8 mouse cellular contexts compared by ENCODE assay signal in genomic region chr2:160646144-160646844, GRCm38 (mm10). TPM values are rescaled to one million over a fixed set of nuclear protein-coding genes. Genes with fewer than 3 reads are reported as not detected.
DNase-seq lines count a peak whose midpoint lies in the region; ATAC-seq and TF ChIP-seq lines count a peak whose summit lies in the region.

No protein-coding gene starts in this region.

- peaks cover 19% of the 10 kb centered on the region for H3K4me1 ChIP-seq in limb, embryonic 12.5 days (replicated peaks)
- peaks cover 20% of the 10 kb centered on the region for H3K4me1 ChIP-seq in midbrain, embryonic 12.5 days

- peak overlapping the region; percentile 99 for H3K27ac ChIP-seq in gastrocnemius, adult 2 months
- H3K27ac ChIP-seq in limb, embryonic 12.5 days = peak overlapping the region; percentile 99
- H3K27ac ChIP-seq in midbrain, embryonic 12.5 days (replicated peaks) = peak overlapping the region; percentile 97

- no peaks in the 10 kb centered on the region for H3K27me3 ChIP-seq in limb, embryonic 12.5 days
- no peaks in the 10 kb centered on the region for H3K27me3 ChIP-seq in midbrain, embryonic 12.5 days

- no peaks in the 10 kb centered on the region; the same call in 1 of the 2 replicates for H3K36me3 ChIP-seq in limb, embryonic 12.5 days
- H3K36me3 ChIP-seq in midbrain, embryonic 12.5 days = no peaks in the 10 kb centered on the region

- peak; percentile 66 for DNase-seq in ZHBTc4 (ENCODE audit: low read depth, low spot score)
- peak; percentile 71 to 77 for DNase-seq in cerebellum, postnatal 10 days
- DNase-seq in gastrocnemius, adult 2 months = peak; percentile 69
- peak; percentile 44 to 61 for DNase-seq in spleen, adult 18-20 months

- no peak for TF ChIP-seq CTCF in gastrocnemius, adult 2 months (IDR thresholded peaks at IDR 0.05)

- intact Hi-C loops in gastrocnemius, adult 2 months (cut with DNase I) = loop anchor here (5.0 kb wide), 1 partner anchor 66 kb away; no protein-coding TSS in a partner anchor

- peak; percentile 14 for ATAC-seq in inflammation-experienced regulatory T-cells, adult 6 months
- peak; percentile 49; the same call in 1 of the 2 replicates for ATAC-seq in limb, embryonic 12.5 days (ENCODE audit: insufficient number of reproducible peaks, insufficient read depth, low FRiP score, low TSS enrichment, low read depth)
- peak; percentile 68 for ATAC-seq in midbrain, embryonic 12.5 days (ENCODE audit: low FRiP score, low read depth)
- ATAC-seq in monocyte, adult 5-6 weeks (replicated peaks; ENCODE audit: insufficient number of reproducible peaks, low FRiP score, low TSS enrichment, poor library complexity, severe bottlenecking) = no peak

- WGBS in limb, embryonic 12.5 days = under 1% methylated on average over 76 of the region's 76 CpGs
- WGBS in midbrain, embryonic 12.5 days = under 1% methylated on average over 66 of the region's 76 CpGs

- H3K4me3 ChIP-seq in gastrocnemius, adult 2 months = peak overlapping the region; percentile 94
- peak overlapping the region; percentile 99 for H3K4me3 ChIP-seq in limb, embryonic 12.5 days (replicated peaks)
- peak overlapping the region; percentile 100 for H3K4me3 ChIP-seq in midbrain, embryonic 12.5 days

- H3K9me3 ChIP-seq in limb, embryonic 12.5 days = no peaks in the 10 kb centered on the region
- no peaks in the 10 kb centered on the region for H3K9me3 ChIP-seq in midbrain, embryonic 12.5 days

- peak overlapping the region; percentile 100 for H3K9ac ChIP-seq in limb, embryonic 12.5 days (replicated peaks)
- peak overlapping the region; percentile 100 for H3K9ac ChIP-seq in midbrain, embryonic 12.5 days (replicated peaks)

- peak overlapping the region; percentile 78 for H3K4me2 ChIP-seq in limb, embryonic 12.5 days
- peak overlapping the region; percentile 69 for H3K4me2 ChIP-seq in midbrain, embryonic 12.5 days (replicated peaks)

RNA-seq across cellular contexts. Expression of gene Top1, which starts 0.6 kb away (rescaled TPM):
- 10 to 100 TPM; 39.5 to 53.2 TPM for total RNA-seq in gastrocnemius, adult 2 months (2021)
- 10 to 100 TPM; 84.6 to 91.2 (median 89.9) TPM for polyA plus RNA-seq in inflammation-experienced regulatory T-cells, adult 6 months (2017; shearing (Covaris generic))
- 111 and 117 TPM in 2 replicates for polyA plus RNA-seq in limb, embryonic 12.5 days (2016; fragmentation: Nextera tagmentation; extraction: Ambion mirVana)
- polyA plus RNA-seq in midbrain, embryonic 12.5 days (2016; fragmentation: Nextera tagmentation; extraction: Ambion mirVana) = 122 and 136 TPM in 2 replicates
- 127 to 181 TPM (median 138 TPM) in 3 replicates for total RNA-seq in monocyte, adult 5-6 weeks (2017)
